In the genomic region with DNA sequence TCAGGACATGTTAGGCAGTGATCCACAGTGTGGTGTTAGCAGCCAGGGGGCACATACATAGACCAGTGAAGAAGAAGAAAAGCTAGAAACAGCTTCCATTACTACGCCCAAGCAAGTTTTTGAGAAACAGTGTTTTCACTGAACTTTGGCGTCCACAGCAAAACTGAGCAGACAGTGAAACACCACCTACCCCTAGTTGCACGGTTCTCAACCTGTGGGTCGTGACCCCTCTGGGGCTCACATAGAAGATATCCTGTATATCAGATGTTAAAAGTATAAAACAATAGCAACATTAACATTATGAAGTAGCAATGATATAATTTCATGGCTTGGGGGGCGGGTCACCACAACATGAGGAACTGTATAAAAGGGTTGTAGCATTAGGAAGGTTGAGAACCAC, we compare ENCODE assay signal across 26 mouse cellular contexts.
"Had no signal": no experiment of that assay in that cellular context is flagged by ENCODE, and none has a peak within 500 bp of the region (broad histone marks: within the 10 kb centered on the region; RNA-seq: fewer than 3 reads in every experiment).

No protein-coding gene starts in this region.

- H3K4me3 ChIP-seq: embryonic facial prominence, embryonic 10.5 days; embryonic facial prominence, embryonic 12.5 days; embryonic facial prominence, embryonic 13.5 days; embryonic facial prominence, embryonic 15.5 days; erythroblast, embryonic 14.5 days; forebrain, embryonic 10.5 days; forebrain, embryonic 12.5 days; forebrain, embryonic 13.5 days; forebrain, embryonic 15.5 days; gastrocnemius, adult 2 months; heart, adult 2 months had no signal

- H3K9ac ChIP-seq: embryonic facial prominence, embryonic 12.5 days; embryonic facial prominence, embryonic 13.5 days; embryonic facial prominence, embryonic 15.5 days; forebrain, embryonic 12.5 days; forebrain, embryonic 13.5 days; forebrain, embryonic 15.5 days; forebrain, postnatal 0 days had no signal

- H3K4me2 ChIP-seq: embryonic facial prominence, embryonic 12.5 days; embryonic facial prominence, embryonic 13.5 days; embryonic facial prominence, embryonic 15.5 days; forebrain, embryonic 12.5 days; forebrain, embryonic 13.5 days; forebrain, embryonic 15.5 days had no signal

- H3K27ac ChIP-seq: embryonic facial prominence, embryonic 10.5 days; embryonic facial prominence, embryonic 12.5 days; embryonic facial prominence, embryonic 13.5 days; embryonic facial prominence, embryonic 15.5 days; forebrain, embryonic 10.5 days; forebrain, embryonic 12.5 days; forebrain, embryonic 13.5 days; forebrain, embryonic 15.5 days; gastrocnemius, adult 2 months; heart, adult 2 months had no signal

- H3K36me3 ChIP-seq: embryonic facial prominence, embryonic 10.5 days; embryonic facial prominence, embryonic 12.5 days; embryonic facial prominence, embryonic 13.5 days; embryonic facial prominence, embryonic 15.5 days; forebrain, embryonic 10.5 days; forebrain, embryonic 12.5 days; forebrain, embryonic 15.5 days had no signal

- ATAC-seq: forebrain, embryonic 13.5 days; forebrain, embryonic 14.5 days; forebrain, embryonic 15.5 days; forebrain, embryonic 16.5 days; forebrain, postnatal 0 days had no signal

- H3K4me1 ChIP-seq: embryonic facial prominence, embryonic 10.5 days; embryonic facial prominence, embryonic 12.5 days; embryonic facial prominence, embryonic 13.5 days; embryonic facial prominence, embryonic 15.5 days; forebrain, embryonic 10.5 days; forebrain, embryonic 12.5 days; forebrain, embryonic 13.5 days had no signal

- DNase-seq: cerebellum, adult 9-10 months; cerebellum, adult 9-11 months; cerebellum, postnatal 10 days; cerebellum, postnatal 14 days; cerebellum, postnatal 25 days; cerebellum, postnatal 36 days; embryo, embryonic 11 days; forebrain, postnatal 0 days; gastrocnemius, adult 2 months; gastrocnemius, postnatal 10 days; gastrocnemius, postnatal 14 days; gastrocnemius, postnatal 25 days; gastrocnemius, postnatal 36 days; heart, adult 18-20 months; heart, adult 2 months had no signal

- H3K27me3 ChIP-seq: embryonic facial prominence, embryonic 12.5 days; embryonic facial prominence, embryonic 13.5 days; embryonic facial prominence, embryonic 15.5 days; forebrain, embryonic 12.5 days; forebrain, embryonic 13.5 days; forebrain, embryonic 15.5 days had no signal

- H3K9me3 ChIP-seq: embryonic facial prominence, embryonic 10.5 days; embryonic facial prominence, embryonic 12.5 days; embryonic facial prominence, embryonic 13.5 days; embryonic facial prominence, embryonic 15.5 days; forebrain, embryonic 13.5 days; forebrain, embryonic 15.5 days had no signal
